Mouse (Mus musculus) T-helper 1 cell (primary cell): ENCODE data around the gene Dapk2.

Experiments
- in situ Hi-C: fragments of 300-600 bp; cut with MboI, MseI; formaldehyde crosslinking; loops from one replicate; pipeline ENCODE4 v1.15.1; 2025; ENCODE audit warnings: high pct_unique_total_duplicates

The Dapk2 gene

GRCm38 (mm10) chr9:66228456-66229151 is 70.6 kb downstream of the Dapk2 start:
- in situ Hi-C loops: no loop called here

GRCm38 (mm10) chr9:66231820-66232479 is 73.9 kb downstream of the Dapk2 start:
- in situ Hi-C loops: no loop called here

GRCm38 (mm10) chr9:66236615-66237014 is 78.6 kb downstream of the Dapk2 start:
- in situ Hi-C loops: no loop called here

- in situ Hi-C loops: no loop called here
These were observed 79.7 kb downstream of the Dapk2 start for GRCm38 (mm10) chr9:66237742-66238141.

GRCm38 (mm10) chr9:66239173-66239572 is 81.2 kb downstream of the Dapk2 start:
- in situ Hi-C loops: no loop called here

GRCm38 (mm10) chr9:66239691-66240090 is 81.7 kb downstream of the Dapk2 start:
- in situ Hi-C loops: no loop called here

- in situ Hi-C loops: no loop called here
These were observed 82.5 kb downstream of the Dapk2 start for GRCm38 (mm10) chr9:66240493-66240892.

GRCm38 (mm10) chr9:66240991-66241390 is 83.0 kb downstream of the Dapk2 start:
- in situ Hi-C loops: no loop called here

- in situ Hi-C loops: no loop called here
These were observed 83.7 kb downstream of the Dapk2 start for GRCm38 (mm10) chr9:66241722-66242121.

GRCm38 (mm10) chr9:66243240-66243639 is 85.2 kb downstream of the Dapk2 start:
- in situ Hi-C loops: no loop called here

GRCm38 (mm10) chr9:66244079-66244478 is 86.1 kb downstream of the Dapk2 start:
- in situ Hi-C loops: no loop called here

GRCm38 (mm10) chr9:66245707-66246106 is 87.7 kb downstream of the Dapk2 start:
- in situ Hi-C loops: loop anchor here (5.0 kb wide), 1 partner anchor 48 kb away; no protein-coding TSS in a partner anchor

- in situ Hi-C loops: loop anchor here (5.0 kb wide), 1 partner anchor 52 kb away; no protein-coding TSS in a partner anchor
These were observed 91.3 kb downstream of the Dapk2 start for GRCm38 (mm10) chr9:66249281-66249680.

- in situ Hi-C loops: no loop called here
These were observed 93.2 kb downstream of the Dapk2 start for GRCm38 (mm10) chr9:66251159-66251691.

- in situ Hi-C loops: loop anchor here (10.0 kb wide), 1 partner anchor 757 kb away; no protein-coding TSS in a partner anchor
These were observed 103.7 kb downstream of the Dapk2 start for GRCm38 (mm10) chr9:66261741-66262140.

GRCm38 (mm10) chr9:66263701-66264100 is 105.7 kb downstream of the Dapk2 start:
- in situ Hi-C loops: loop anchor here (10.0 kb wide), 1 partner anchor 759 kb away; no protein-coding TSS in a partner anchor

- in situ Hi-C loops: loop anchor here (10.0 kb wide), 1 partner anchor 761 kb away; no protein-coding TSS in a partner anchor
These were observed 107.6 kb downstream of the Dapk2 start for GRCm38 (mm10) chr9:66265645-66266044.

- in situ Hi-C loops: loop anchor here (10.0 kb wide), 1 partner anchor 762 kb away; no protein-coding TSS in a partner anchor
These were observed 108.5 kb downstream of the Dapk2 start for GRCm38 (mm10) chr9:66266237-66267170.

GRCm38 (mm10) chr9:66268804-66269203 is 110.8 kb downstream of the Dapk2 start:
- in situ Hi-C loops: loop anchor here (10.0 kb wide), 1 partner anchor 764 kb away; no protein-coding TSS in a partner anchor

- in situ Hi-C loops: no loop called here
These were observed 112.0 kb downstream of the Dapk2 start for GRCm38 (mm10) chr9:66270038-66270437.

- in situ Hi-C loops: no loop called here
These were observed 113.7 kb downstream of the Dapk2 start for GRCm38 (mm10) chr9:66271726-66272125.
